Mouse (Mus musculus) megakaryocyte, adult 5-6 weeks (primary cell): Measurements from ENCODE around the gene Sertad2. TPM values are rescaled to one million over a fixed set of nuclear protein-coding genes. Genes with fewer than 3 reads are reported as not detected.

Experiments
- ATAC-seq: 2 replicates; pipeline ENCODE4 v1.8.0; 2016; ENCODE audit warnings: mild to moderate bottlenecking, inconsistent platforms; ENCODE audit not compliant: poor library complexity, severe bottlenecking
- total RNA-seq, 2 experiments: library from RNA; stranded (forward) in 1 of 2; stranded (reverse) in 1 of 2; fragments of 153-499, 151-499 nt in 1 of 2; fragments of 221-1000, 200-1000 nt in 1 of 2; gene quantifications; 2 replicates each; pipeline versions ENCODE4 v1.2.3 to v1.2.4; 2015 to 2017

Gene Sertad2
- total RNA-seq, 2 experiments from 2014 or later: 7.0 to 9.1 TPM

GRCm38 (mm10) chr11:20594229-20595201 is 51.5 kb downstream of the Sertad2 start:
- ATAC-seq: no peak

GRCm38 (mm10) chr11:20603066-20603812 is 60.2 kb downstream of the Sertad2 start:
- no peak for ATAC-seq

- no peak for ATAC-seq
Observed at GRCm38 (mm10) chr11:20604119-20604518, 61.1 kb downstream of the Sertad2 start.

GRCm38 (mm10) chr11:20605613-20606012 is 62.6 kb downstream of the Sertad2 start:
- no peak for ATAC-seq

- ATAC-seq: no peak
Observed at GRCm38 (mm10) chr11:20608442-20608841, 65.4 kb downstream of the Sertad2 start.

- ATAC-seq: no peak
Observed at GRCm38 (mm10) chr11:20613223-20613622, 70.2 kb downstream of the Sertad2 start.

GRCm38 (mm10) chr11:20616103-20616502 is 73.0 kb downstream of the Sertad2 start:
- no peak for ATAC-seq

GRCm38 (mm10) chr11:20627146-20627545 is 84.1 kb downstream of the Sertad2 start:
- no peak for ATAC-seq

- ATAC-seq: no peak
Observed at GRCm38 (mm10) chr11:20628216-20628615, 85.2 kb downstream of the Sertad2 start.

- no peak for ATAC-seq
Observed at GRCm38 (mm10) chr11:20629700-20630099, 86.6 kb downstream of the Sertad2 start.

- ATAC-seq: peak; percentile 78
Observed at GRCm38 (mm10) chr11:20631026-20631940, 88.2 kb downstream of the Sertad2 start.

GRCm38 (mm10) chr11:20631941-20632618 is 89.0 kb downstream of the Sertad2 start:
- ATAC-seq: peak; percentile 39

- ATAC-seq: peak; percentile 51
Observed at GRCm38 (mm10) chr11:20632619-20632965, 89.5 kb downstream of the Sertad2 start.

GRCm38 (mm10) chr11:20634543-20634942 is 91.5 kb downstream of the Sertad2 start:
- no peak for ATAC-seq

- no peak for ATAC-seq
Observed at GRCm38 (mm10) chr11:20635646-20636045, 92.6 kb downstream of the Sertad2 start.

- ATAC-seq: no peak
Observed at GRCm38 (mm10) chr11:20636114-20636513, 93.1 kb downstream of the Sertad2 start.

GRCm38 (mm10) chr11:20637060-20637459 is 94.0 kb downstream of the Sertad2 start:
- no peak for ATAC-seq

GRCm38 (mm10) chr11:20638841-20639240 is 95.8 kb downstream of the Sertad2 start:
- ATAC-seq: peak; percentile 81

- ATAC-seq: no peak
Observed at GRCm38 (mm10) chr11:20639918-20640447, 96.9 kb downstream of the Sertad2 start.

GRCm38 (mm10) chr11:20642321-20642720 is 99.3 kb downstream of the Sertad2 start:
- ATAC-seq: no peak
